Mouse (Mus musculus) CD4-positive helper T cell, adult 2 months (primary cell): ENCODE measurements around the gene Vmn1r34.
"Not testable (repeated sequence)": the region's sequence is repeated elsewhere in the genome, so short reads cannot be mapped to it uniquely, and the experiment has no call there.

Source experiments
- DNase-seq: peaks from one replicate; pipeline ENCODE4 v3.0.0-alpha.2; 2012; ENCODE audit warnings: low read depth, missing footprints, low spot score

Gene Vmn1r34

GRCm38 (mm10) chr6:66643779-66644178 lies at the start of gene Vmn1r34:
Gene Vmn1r34 (minus strand): TSS chr6:66643879.
- DNase-seq: no peak

GRCm38 (mm10) chr6:66685806-66686205 lies 42.1 kb upstream of the Vmn1r34 start, which contains the start of gene Vmn1r35:
Gene Vmn1r35 (minus strand): TSS chr6:66685906.
- no peak for DNase-seq

- DNase-seq: not testable (repeated sequence)
These were observed 25.5 kb downstream of the Vmn1r34 start, which contains the start of gene Vmn1r33 for GRCm38 (mm10) chr6:66618182-66618581. Gene Vmn1r33 (minus strand): TSS chr6:66618282.

- no peak for DNase-seq
These were observed 47.9 kb downstream of the Vmn1r34 start for GRCm38 (mm10) chr6:66595804-66596203.
